Mouse (Mus musculus): ENCODE measurements around the gene Olfr888.

The Olfr888 gene

DNA sequence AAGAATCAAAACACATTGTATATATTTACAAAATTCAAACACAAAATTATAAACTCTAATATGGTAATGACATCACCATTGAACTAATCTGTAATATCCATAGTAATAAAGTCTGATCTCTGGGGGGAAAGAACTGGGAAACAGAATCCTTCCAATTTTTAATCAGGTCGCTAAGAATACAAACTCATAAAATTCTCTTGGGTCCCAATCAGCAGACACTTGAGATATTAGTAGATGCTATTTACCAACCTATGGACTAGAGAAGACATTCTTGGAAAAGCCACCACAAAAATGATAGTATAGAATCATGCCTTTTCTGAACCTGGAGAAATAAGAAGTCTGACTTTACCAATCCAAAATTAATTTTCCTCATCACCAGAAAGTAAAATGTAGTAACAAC, at the start of gene Olfr888:
TSS of gene Olfr888 (plus strand) at position 301 of the 400 bp plus-strand sequence.
- no peak for DNase-seq (ENCODE audit: low read depth, low spot score)

DNA sequence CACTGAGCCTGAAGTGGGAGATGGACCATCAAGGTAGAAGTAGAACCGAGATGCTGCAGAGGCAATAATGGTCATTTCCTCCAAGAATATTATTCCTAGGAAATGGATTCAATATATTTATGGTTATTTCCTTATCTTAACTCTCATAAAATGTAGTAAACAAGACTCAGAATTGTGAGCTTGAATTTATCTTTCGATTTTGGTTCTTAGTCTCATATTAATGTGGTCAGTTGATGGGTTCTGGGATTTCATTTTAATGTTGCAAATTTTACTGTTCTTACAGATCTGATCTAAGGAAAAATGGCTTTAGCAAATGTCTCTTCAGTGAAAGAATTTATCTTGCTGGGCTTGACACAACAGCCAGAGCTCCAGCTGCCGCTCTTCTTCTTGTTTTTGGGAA, 46.9 kb upstream of the Olfr888 start, which contains the start of gene Olfr885:
TSS of gene Olfr885 (plus strand) at position 301 of the 400 bp plus-strand sequence.
- no peak for DNase-seq (ENCODE audit: low read depth, low spot score)

DNA sequence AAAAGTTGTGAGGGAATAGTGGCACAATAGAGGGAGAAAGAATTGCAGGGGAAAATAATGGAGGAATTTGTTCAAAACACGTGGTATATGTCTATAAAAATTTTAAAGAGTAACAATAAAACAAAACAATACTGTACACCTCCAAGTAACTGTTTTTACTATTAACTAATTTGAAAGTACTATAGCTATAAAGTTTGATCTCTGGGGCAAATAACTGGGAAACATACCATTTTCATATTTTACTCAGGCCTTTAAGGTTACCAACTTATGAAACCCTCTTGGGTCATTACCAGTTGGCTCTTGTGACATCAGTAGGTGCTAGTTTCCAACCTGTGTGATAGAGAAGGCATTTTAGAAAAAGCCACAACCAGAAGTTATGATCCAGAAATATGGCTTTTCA, 24.2 kb upstream of the Olfr888 start, which contains the start of gene Olfr887:
TSS of gene Olfr887 (plus strand) at position 301 of the 400 bp plus-strand sequence.
- DNase-seq (ENCODE audit: low read depth, low spot score) = no peak

DNA sequence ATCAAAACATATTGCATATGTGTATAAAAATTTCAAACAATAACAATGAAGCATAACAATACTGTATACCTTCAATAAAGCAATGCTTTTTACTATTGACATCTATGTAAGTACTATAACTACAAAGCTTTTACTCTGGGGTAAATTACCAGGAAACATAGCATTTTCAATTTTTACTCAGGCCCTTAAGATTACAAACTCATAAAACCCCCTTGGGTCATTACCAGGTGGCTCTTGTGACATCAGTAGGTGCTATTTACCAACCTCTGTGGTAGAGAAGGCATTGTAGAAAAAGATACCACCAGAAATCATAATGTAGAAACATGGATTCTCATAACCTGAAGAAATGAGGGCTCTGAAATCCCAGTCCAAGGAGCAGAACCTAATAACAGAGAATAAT, 7.0 kb downstream of the Olfr888 start, which contains the start of gene Olfr889:
TSS of gene Olfr889 (plus strand) at position 301 of the 400 bp plus-strand sequence.
- DNase-seq (ENCODE audit: low read depth, low spot score) = no peak

DNA sequence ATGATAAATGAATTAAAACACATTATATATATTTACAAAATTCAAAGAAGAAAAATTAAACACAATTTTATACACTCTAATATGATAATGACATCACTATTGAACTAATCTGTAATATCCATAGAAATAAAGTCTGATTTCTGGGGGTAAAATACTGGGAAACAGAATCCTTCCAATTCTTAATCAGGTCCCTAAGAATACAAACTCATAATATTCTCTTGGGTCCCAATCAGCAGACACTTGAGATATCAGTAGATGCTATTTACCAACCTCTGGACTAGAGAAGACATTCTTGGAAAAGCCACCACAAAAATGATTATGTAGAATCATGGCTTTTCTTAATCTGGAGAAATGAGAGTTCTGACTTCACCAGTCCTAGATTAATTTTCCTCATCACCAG, 34.3 kb downstream of the Olfr888 start, which contains the start of gene Olfr890:
TSS of gene Olfr890 (plus strand) at position 301 of the 400 bp plus-strand sequence.
- DNase-seq (ENCODE audit: low read depth, low spot score) = no peak

Measured in skeletal muscle tissue, adult 2 months (tissue).